Comparison of ENCODE assay signal across 8 mouse cellular contexts in genomic region chr5:43665144-43665543, GRCm38 (mm10). TPM values are rescaled to one million over a fixed set of nuclear protein-coding genes. Genes with fewer than 3 reads are reported as not detected.
DNase-seq lines count a peak whose midpoint lies in the region; ATAC-seq lines count a peak whose summit lies in the region.

No protein-coding gene starts in this region.

- ATAC-seq in forebrain, embryonic 15.5 days (replicated peaks) = peak; percentile 69
- no peak for ATAC-seq in hindbrain, embryonic 15.5 days (ENCODE audit: low FRiP score, low read depth)
- no peak for ATAC-seq in intestine, embryonic 15.5 days

- H3K27ac ChIP-seq in forebrain, embryonic 15.5 days (replicated peaks) = 0 out of 2 replicates have a peak overlapping the region, but pooled peaks have one; percentile 21
- H3K27ac ChIP-seq in hindbrain, embryonic 15.5 days (replicated peaks) = no peak overlapping the region
- no peak overlapping the region for H3K27ac ChIP-seq in intestine, embryonic 15.5 days

- H3K9me3 ChIP-seq in forebrain, embryonic 15.5 days = no peaks in the 10 kb centered on the region
- no peaks in the 10 kb centered on the region for H3K9me3 ChIP-seq in hindbrain, embryonic 15.5 days
- H3K9me3 ChIP-seq in intestine, embryonic 15.5 days = no peaks in the 10 kb centered on the region

- WGBS in forebrain, embryonic 15.5 days = 6% methylated on average over 5 of the region's 5 CpGs
- 21% methylated on average over 5 of the region's 5 CpGs for WGBS in hindbrain, embryonic 15.5 days
- 34% methylated on average over 5 of the region's 5 CpGs for WGBS in intestine, embryonic 15.5 days

- H3K27me3 ChIP-seq in forebrain, embryonic 15.5 days = no peaks in the 10 kb centered on the region
- H3K27me3 ChIP-seq in hindbrain, embryonic 15.5 days = no peaks in the 10 kb centered on the region
- no peaks in the 10 kb centered on the region for H3K27me3 ChIP-seq in intestine, embryonic 15.5 days (replicated peaks)

- peak; percentile 19 to 29 for DNase-seq in cerebellum, postnatal 14 days
- no peak for DNase-seq in cerebellum, adult 8-10 months
- peak; percentile 57 for DNase-seq in lung, postnatal 36 days
- DNase-seq in natural killer cell, adult 2 months (ENCODE audit: low spot score in 2 of 2) = no peak
- DNase-seq in urinary bladder, adult 2 months (ENCODE audit: low spot score) = no peak

- H3K4me1 ChIP-seq in forebrain, embryonic 15.5 days = peaks cover 30% of the 10 kb centered on the region
- H3K4me1 ChIP-seq in hindbrain, embryonic 15.5 days (replicated peaks) = peaks cover 27% of the 10 kb centered on the region
- peaks cover 16% of the 10 kb centered on the region for H3K4me1 ChIP-seq in intestine, embryonic 15.5 days (replicated peaks)

- no peak overlapping the region for H3K9ac ChIP-seq in forebrain, embryonic 15.5 days (replicated peaks)
- no peak overlapping the region for H3K9ac ChIP-seq in hindbrain, embryonic 15.5 days
- no peak overlapping the region for H3K9ac ChIP-seq in intestine, embryonic 15.5 days

- H3K4me3 ChIP-seq in forebrain, embryonic 15.5 days = peak overlapping the region; percentile 11; the same call in 1 of the 2 replicates
- H3K4me3 ChIP-seq in hindbrain, embryonic 15.5 days = peak overlapping the region; percentile 19
- H3K4me3 ChIP-seq in intestine, embryonic 15.5 days (replicated peaks) = no peak overlapping the region

- H3K4me2 ChIP-seq in forebrain, embryonic 15.5 days (replicated peaks) = peak overlapping the region; percentile 40
- peak overlapping the region; percentile 43 for H3K4me2 ChIP-seq in hindbrain, embryonic 15.5 days
- no peak overlapping the region; the same call in 1 of the 2 replicates for H3K4me2 ChIP-seq in intestine, embryonic 15.5 days (replicated peaks)

- no peaks in the 10 kb centered on the region for H3K36me3 ChIP-seq in forebrain, embryonic 15.5 days
- no peaks in the 10 kb centered on the region for H3K36me3 ChIP-seq in hindbrain, embryonic 15.5 days
- no peaks in the 10 kb centered on the region for H3K36me3 ChIP-seq in intestine, embryonic 15.5 days

RNA-seq across cellular contexts. Expression of gene Cc2d2a, which starts 3.0 kb away (rescaled TPM):
- polyA plus RNA-seq in forebrain, embryonic 15.5 days (2015; fragmentation: Nextera tagmentation; extraction: Ambion mirVana) = 7.5 and 7.9 TPM in 2 replicates
- polyA plus RNA-seq in hindbrain, embryonic 15.5 days (2015; fragmentation: Nextera tagmentation; extraction: Ambion mirVana) = 6.9 and 8.0 TPM in 2 replicates
- 15.4 and 16.0 TPM in 2 replicates for polyA plus RNA-seq in urinary bladder, adult 2 months (2012; rRNA removed)
- 8.9 and 9.8 TPM in 2 replicates for polyA plus RNA-seq in intestine, embryonic 15.5 days (2015; fragmentation: Nextera tagmentation; extraction: Ambion mirVana)

Comparison
In these comparisons a context has a peak if more than half of its experiments do, and no peak if none do; other contexts are left out.
1. DNase-seq: peak in cerebellum, postnatal 14 days (2 of 2) and lung, postnatal 36 days (single experiment); none in cerebellum, adult 8-10 months (single experiment), natural killer cell, adult 2 months (0 of 2) and urinary bladder, adult 2 months (single experiment).